Comparison of ENCODE assay signal across 31 mouse cellular contexts in genomic region chr1:149813616-149814345, GRCm38 (mm10).
A peak's percentile ranks its signal among the peaks of the same experiment; 100 is the strongest.
DNase-seq lines count a peak whose midpoint lies in the region; ATAC-seq and TF ChIP-seq lines count a peak whose summit lies in the region.
"Had no signal": no experiment of that assay in that cellular context is flagged by ENCODE, and none has a peak within 500 bp of the region (broad histone marks: within the 10 kb centered on the region; RNA-seq: fewer than 3 reads in every experiment).

No protein-coding gene starts in this region.

- no peak overlapping the region for H3K4me3 ChIP-seq in embryonic fibroblast, embryonic 13.5 days (ENCODE audit: insufficient read depth, low read length)
- H3K4me3 ChIP-seq in midbrain, embryonic 16.5 days (ENCODE audit: low read depth, low read length): no peak overlapping the region
- H3K4me3 ChIP-seq: embryonic facial prominence, embryonic 12.5 days; embryonic facial prominence, embryonic 15.5 days; erythroblast, embryonic 14.5 days; forebrain, embryonic 10.5 days; gastrocnemius, adult 2 months; heart, embryonic 12.5 days; heart, embryonic 15.5 days; hindbrain, embryonic 10.5 days had no signal

- no peaks in the 10 kb centered on the region for H3K36me3 ChIP-seq in midbrain, embryonic 16.5 days (ENCODE audit: control insufficient read depth, insufficient read depth, low read length)
- H3K36me3 ChIP-seq: embryonic facial prominence, embryonic 12.5 days; embryonic facial prominence, embryonic 15.5 days; forebrain, embryonic 10.5 days; heart, embryonic 12.5 days; heart, embryonic 15.5 days; hindbrain, embryonic 10.5 days had no signal

- intact Hi-C loops in gastrocnemius, postnatal 36 days (cut with DNase I): no loop called here
- intact Hi-C loops in left cerebral cortex, postnatal 25 days (cut with DNase I): no loop called here

- H3K27me3 ChIP-seq in midbrain, embryonic 16.5 days (ENCODE audit: control insufficient read depth, insufficient read depth, low read depth, low read length): no peaks in the 10 kb centered on the region
- H3K27me3 ChIP-seq: embryonic facial prominence, embryonic 12.5 days; embryonic facial prominence, embryonic 15.5 days; heart, embryonic 12.5 days; heart, embryonic 15.5 days had no signal

- 0 out of 2 replicates have a peak, but pooled peaks cover 8% of the 10 kb centered on the region for H3K4me1 ChIP-seq in embryonic fibroblast, embryonic 13.5 days (ENCODE audit: control insufficient read depth, insufficient read depth, low read length)
- H3K4me1 ChIP-seq in midbrain, embryonic 16.5 days (ENCODE audit: control insufficient read depth, insufficient read depth, low read length): no peaks in the 10 kb centered on the region
- H3K4me1 ChIP-seq: embryonic facial prominence, embryonic 12.5 days; embryonic facial prominence, embryonic 15.5 days; forebrain, embryonic 10.5 days; heart, embryonic 12.5 days; heart, embryonic 15.5 days; hindbrain, embryonic 10.5 days had no signal

- no peak overlapping the region for H3K9ac ChIP-seq in midbrain, embryonic 16.5 days (ENCODE audit: low read depth, low read length)
- H3K9ac ChIP-seq: embryonic facial prominence, embryonic 12.5 days; embryonic facial prominence, embryonic 15.5 days; forebrain, postnatal 0 days; heart, embryonic 12.5 days; heart, embryonic 15.5 days; hindbrain, embryonic 14.5 days had no signal

- H3K27ac ChIP-seq in embryonic fibroblast, embryonic 13.5 days (ENCODE audit: insufficient read depth, low read length): peak overlapping the region; percentile 77
- no peak overlapping the region for H3K27ac ChIP-seq in midbrain, embryonic 16.5 days (ENCODE audit: low read length)
- H3K27ac ChIP-seq: embryonic facial prominence, embryonic 12.5 days; embryonic facial prominence, embryonic 15.5 days; forebrain, embryonic 10.5 days; gastrocnemius, adult 2 months; heart, embryonic 15.5 days; hindbrain, embryonic 10.5 days; hindbrain, embryonic 14.5 days; hindbrain, postnatal 0 days had no signal

- H3K4me2 ChIP-seq in midbrain, embryonic 16.5 days (ENCODE audit: low read length): no peak overlapping the region
- H3K4me2 ChIP-seq: embryonic facial prominence, embryonic 12.5 days; embryonic facial prominence, embryonic 15.5 days; heart, embryonic 12.5 days; heart, embryonic 15.5 days; hindbrain, embryonic 14.5 days had no signal

- 92% methylated on average over 4 of the region's 4 CpGs for WGBS in midbrain, embryonic 16.5 days

- no peak for TF ChIP-seq CTCF in embryonic fibroblast, embryonic 13.5 days (IDR thresholded peaks at IDR 0.05; ENCODE audit: borderline replicate concordance, insufficient read depth, low read length)

- no peak for ATAC-seq in midbrain, embryonic 16.5 days
- ATAC-seq: activated CD4-positive, CD25-positive, alpha-beta regulatory T cell, adult 4 months; forebrain, embryonic 14.5 days; forebrain, postnatal 0 days; hindbrain, postnatal 0 days; inflammation-experienced regulatory T-cells, adult 6 months; intestine, embryonic 16.5 days had no signal

- peak; percentile 15 for DNase-seq in 3134 (ENCODE audit: extremely low read depth, insufficient read length, low spot score)
- peak; percentile 78 for DNase-seq in 3T3-L1 (ENCODE audit: low read depth, low spot score)
- peak; percentile 18 for DNase-seq in Muller cell, postnatal 12 days (ENCODE audit: inconsistent ontology term)
- no peak for DNase-seq in gastrocnemius, postnatal 36 days
- DNase-seq in left cerebral cortex, postnatal 25 days (ENCODE audit: low spot score in 2 of 2): no peak
- DNase-seq: adrenal gland, postnatal 25 days; cerebellum, adult 18-20 months; cerebellum, adult 9-10 months; cerebellum, postnatal 25 days; forebrain, postnatal 0 days; gastrocnemius, adult 2 months; gastrocnemius, postnatal 14 days; heart, adult 18-20 months; heart, postnatal 10 days; heart, postnatal 36 days; kidney, adult 18-20 months had no signal

- no peak for TF ChIP-seq POLR2A in embryonic fibroblast, embryonic 13.5 days (IDR thresholded peaks at IDR 0.05; ENCODE audit: low read depth, low read length)

- no peaks in the 10 kb centered on the region for H3K9me3 ChIP-seq in midbrain, embryonic 16.5 days (replicated peaks; ENCODE audit: control insufficient read depth, low read length, poor library complexity, severe bottlenecking)
- H3K9me3 ChIP-seq: embryonic facial prominence, embryonic 12.5 days; embryonic facial prominence, embryonic 15.5 days; forebrain, embryonic 10.5 days; heart, embryonic 12.5 days; heart, embryonic 15.5 days; hindbrain, embryonic 10.5 days had no signal

Comparison
In these comparisons a context has a peak if more than half of its experiments do, and no peak if none do; other contexts are left out.
1. DNase-seq: peak in 3134 (single experiment), 3T3-L1 (single experiment) and Muller cell, postnatal 12 days (single experiment); none in gastrocnemius, postnatal 36 days (0 of 2) and left cerebral cortex, postnatal 25 days (0 of 2).